ENCODE assay signal across 18 mouse cellular contexts in the genomic region with DNA sequence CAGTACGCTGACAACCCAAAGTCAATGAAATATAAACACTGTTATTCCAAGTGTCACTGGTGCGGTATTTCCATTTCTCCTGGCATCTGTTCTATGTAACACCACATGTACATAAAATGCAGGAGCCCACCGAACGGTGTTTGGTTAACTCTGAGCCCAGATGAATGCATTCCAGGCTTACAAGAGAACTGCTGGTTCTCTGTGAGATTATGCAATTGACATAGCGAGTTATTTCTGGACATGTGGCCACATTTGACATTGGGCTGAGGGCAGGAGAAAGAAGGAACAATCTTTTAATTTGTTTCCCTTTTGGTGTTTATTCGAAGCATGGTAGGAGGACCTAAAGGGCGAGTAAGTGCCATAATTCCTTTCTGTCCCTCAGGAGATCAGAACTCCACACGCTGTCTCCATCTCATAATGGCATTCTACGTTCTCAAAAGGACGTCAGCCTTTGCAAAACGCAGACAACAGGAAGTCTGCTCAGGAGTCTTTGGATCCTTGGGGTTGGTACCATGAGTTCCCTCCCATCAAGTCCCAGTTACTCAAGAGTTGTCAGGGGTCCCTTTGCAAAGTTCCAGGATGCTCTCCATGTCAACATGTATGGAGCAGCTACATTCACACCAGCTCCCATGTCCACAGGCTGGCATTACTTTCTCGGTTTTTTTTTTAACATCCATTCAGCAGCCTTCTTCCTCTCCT.
DNase-seq lines count a peak whose midpoint lies in the region; ATAC-seq lines count a peak whose summit lies in the region.
"Had no signal": no experiment of that assay in that cellular context is flagged by ENCODE, and none has a peak within 500 bp of the region (broad histone marks: within the 10 kb centered on the region; RNA-seq: fewer than 3 reads in every experiment).

No protein-coding gene starts in this region.

- peak overlapping the region; percentile 10 to 48; a peak in 3 of 4 replicates for H3K27ac ChIP-seq in heart, embryonic 14.5 days (replicated peaks in 1 of 2; ENCODE audit: control insufficient read depth in 1 of 2, insufficient read depth in 1 of 2, low read depth in 2 of 2, low read length in 2 of 2)
- no peak overlapping the region for H3K27ac ChIP-seq in intestine, embryonic 15.5 days
- H3K27ac ChIP-seq in midbrain, embryonic 13.5 days = no peak overlapping the region
- H3K27ac ChIP-seq: hindbrain, embryonic 15.5 days; macrophage had no signal

- no peak overlapping the region for H3K4me3 ChIP-seq in heart, embryonic 14.5 days (ENCODE audit: control insufficient read depth in 1 of 2, insufficient read depth in 1 of 2, low read depth in 1 of 2, low read length in 2 of 2)
- no peak overlapping the region for H3K4me3 ChIP-seq in intestine, embryonic 15.5 days (replicated peaks)
- no peak overlapping the region for H3K4me3 ChIP-seq in midbrain, embryonic 13.5 days (replicated peaks)
- H3K4me3 ChIP-seq: hindbrain, embryonic 15.5 days had no signal

- H3K4me1 ChIP-seq in heart, embryonic 14.5 days (ENCODE audit: control insufficient read depth in 2 of 2, insufficient read depth in 2 of 2, low read length in 2 of 2) = peaks cover 0 to 6% of the 10 kb centered on the region in 2 experiments
- H3K4me1 ChIP-seq in intestine, embryonic 15.5 days (replicated peaks) = no peaks in the 10 kb centered on the region
- H3K4me1 ChIP-seq in midbrain, embryonic 13.5 days (replicated peaks) = 0 out of 2 replicates have a peak, but pooled peaks cover 2% of the 10 kb centered on the region
- H3K4me1 ChIP-seq: hindbrain, embryonic 15.5 days had no signal

- no peak overlapping the region for H3K9ac ChIP-seq in heart, embryonic 14.5 days (ENCODE audit: low read length)
- no peak overlapping the region for H3K9ac ChIP-seq in intestine, embryonic 15.5 days
- H3K9ac ChIP-seq in midbrain, embryonic 13.5 days (replicated peaks) = no peak overlapping the region
- H3K9ac ChIP-seq: hindbrain, embryonic 15.5 days had no signal

- no peaks in the 10 kb centered on the region for H3K36me3 ChIP-seq in heart, embryonic 14.5 days (ENCODE audit: control insufficient read depth, insufficient read depth, low read length)
- no peaks in the 10 kb centered on the region for H3K36me3 ChIP-seq in intestine, embryonic 15.5 days
- H3K36me3 ChIP-seq in midbrain, embryonic 13.5 days = no peaks in the 10 kb centered on the region
- H3K36me3 ChIP-seq: hindbrain, embryonic 15.5 days had no signal

- ATAC-seq in heart, embryonic 14.5 days (ENCODE audit: insufficient number of reproducible peaks, insufficient read depth, low FRiP score, low read depth) = no peak
- ATAC-seq in intestine, embryonic 15.5 days = no peak
- ATAC-seq in midbrain, embryonic 13.5 days = no peak
- ATAC-seq: midbrain, embryonic 16.5 days had no signal

- no peaks in the 10 kb centered on the region for H3K27me3 ChIP-seq in heart, embryonic 14.5 days (ENCODE audit: control insufficient read depth, insufficient read depth, low read length)
- no peaks in the 10 kb centered on the region for H3K27me3 ChIP-seq in intestine, embryonic 15.5 days (replicated peaks)
- no peaks in the 10 kb centered on the region for H3K27me3 ChIP-seq in midbrain, embryonic 13.5 days
- H3K27me3 ChIP-seq: hindbrain, embryonic 15.5 days had no signal

- no peaks in the 10 kb centered on the region for H3K9me3 ChIP-seq in heart, embryonic 14.5 days (ENCODE audit: control insufficient read depth, low read length)
- no peaks in the 10 kb centered on the region for H3K9me3 ChIP-seq in intestine, embryonic 15.5 days
- no peaks in the 10 kb centered on the region for H3K9me3 ChIP-seq in midbrain, embryonic 13.5 days
- H3K9me3 ChIP-seq: hindbrain, embryonic 15.5 days had no signal

- intact Hi-C loops in heart, postnatal 14 days (cut with DNase I) = no loop called here

- DNase-seq in heart, adult 18-20 months = peak; percentile 47 to 58
- DNase-seq in heart, postnatal 14 days = no peak
- peak; percentile 11 for DNase-seq in lung, postnatal 36 days
- DNase-seq in lung, adult 18-20 months = no peak
- DNase-seq in embryo, embryonic 10.5 days (ENCODE audit: low spot score) = no peak
- DNase-seq: adrenal gland, adult 2 months; B cell, adult 2 months; cerebellum, adult 9-10 months; kidney, adult 18-20 months; layer of hippocampus, postnatal 36 days; right cerebral cortex, postnatal 14 days had no signal

- WGBS in heart, embryonic 14.5 days = 67% methylated on average over 12 of the region's 12 CpGs
- 56% methylated on average over 12 of the region's 12 CpGs for WGBS in intestine, embryonic 15.5 days
- WGBS in midbrain, embryonic 13.5 days = 80% methylated on average over 12 of the region's 12 CpGs

- no peak overlapping the region for H3K4me2 ChIP-seq in heart, embryonic 14.5 days (ENCODE audit: low read length)
- no peak overlapping the region for H3K4me2 ChIP-seq in intestine, embryonic 15.5 days (replicated peaks)
- H3K4me2 ChIP-seq in midbrain, embryonic 13.5 days (replicated peaks) = no peak overlapping the region
- H3K4me2 ChIP-seq: hindbrain, embryonic 15.5 days; liver, embryonic 11.5 days had no signal

Comparison
In these comparisons a context has a peak if more than half of its experiments do, and no peak if none do; other contexts are left out.
1. DNase-seq: peak in heart, adult 18-20 months (2 of 2) and lung, postnatal 36 days (single experiment); none in heart, postnatal 14 days (0 of 2), lung, adult 18-20 months (0 of 2) and embryo, embryonic 10.5 days (single experiment).
2. H3K27ac ChIP-seq: peak in heart, embryonic 14.5 days (2 of 2); none in intestine, embryonic 15.5 days (single experiment) and midbrain, embryonic 13.5 days (single experiment).